Mouse (Mus musculus) kidney, postnatal 36 days (tissue): ENCODE data around the gene Tulp2.

Source experiments
- DNase-seq, 2 experiments: peaks; one replicate each; pipeline ENCODE4 v3.0.0; 2021 to 2022; ENCODE audit warnings: mixed read lengths in 2 of 2

The Tulp2 gene

GRCm38 (mm10) chr7:45481374-45481927 lies at the start of gene Tulp2:
Gene Tulp2 (plus strand): TSS chr7:45481877.
- DNase-seq = peak; percentile 84 to 86

GRCm38 (mm10) chr7:45433835-45434202 lies 47.9 kb upstream of the Tulp2 start:
- no peak for DNase-seq

- peak; percentile 100 for DNase-seq
Observed at GRCm38 (mm10) chr7:45434203-45435015, 47.3 kb upstream of the Tulp2 start, which contains the start of gene Gys1. Gene Gys1 (plus strand): TSS chr7:45434844.

GRCm38 (mm10) chr7:45435038-45435437 lies 46.6 kb upstream of the Tulp2 start:
- DNase-seq = peak; percentile 49

GRCm38 (mm10) chr7:45436444-45436843 lies 45.2 kb upstream of the Tulp2 start:
- no peak for DNase-seq

GRCm38 (mm10) chr7:45437046-45437445 lies 44.6 kb upstream of the Tulp2 start:
- DNase-seq = no peak

GRCm38 (mm10) chr7:45437521-45438276 lies 44.0 kb upstream of the Tulp2 start, which contains the start of gene Ruvbl2:
Gene Ruvbl2 (minus strand): TSS chr7:45438096.
- peak; percentile 59 for DNase-seq

- DNase-seq = no peak
Observed at GRCm38 (mm10) chr7:45443526-45444420, 37.9 kb upstream of the Tulp2 start.

- no peak for DNase-seq
Observed at GRCm38 (mm10) chr7:45446589-45446988, 35.1 kb upstream of the Tulp2 start.

- peak in 1 of 2 experiments; percentile 60 for DNase-seq
Observed at GRCm38 (mm10) chr7:45447325-45447990, 34.2 kb upstream of the Tulp2 start.

GRCm38 (mm10) chr7:45449974-45450373 lies 31.7 kb upstream of the Tulp2 start:
- no peak for DNase-seq

- DNase-seq = peak; percentile 85 to 93
Observed at GRCm38 (mm10) chr7:45451344-45451982, 30.2 kb upstream of the Tulp2 start.

GRCm38 (mm10) chr7:45454971-45455370 lies 26.7 kb upstream of the Tulp2 start:
- DNase-seq = no peak

GRCm38 (mm10) chr7:45455932-45456696 lies 25.6 kb upstream of the Tulp2 start:
- DNase-seq = peak in 1 of 2 experiments; percentile 51

GRCm38 (mm10) chr7:45456721-45457203 lies 24.9 kb upstream of the Tulp2 start:
- DNase-seq = peak in 1 of 2 experiments; percentile 29

GRCm38 (mm10) chr7:45457204-45458060 lies 24.2 kb upstream of the Tulp2 start:
- DNase-seq = peak; percentile 73 to 87

- peak; percentile 77 to 89 for DNase-seq
Observed at GRCm38 (mm10) chr7:45458748-45459563, 22.7 kb upstream of the Tulp2 start.

- peak; percentile 96 to 99 for DNase-seq
Observed at GRCm38 (mm10) chr7:45459564-45460140, 22.0 kb upstream of the Tulp2 start, which contains the start of gene Ftl1. Gene Ftl1 (minus strand): TSS chr7:45459884.
